Mouse (Mus musculus) forebrain, embryonic 16.5 days (tissue): ENCODE measurements around the gene Kl. TPM values are rescaled to one million over a fixed set of nuclear protein-coding genes. Genes with fewer than 3 reads are reported as not detected.

ENCODE experiments used
- ATAC-seq: fragments of 200-750 bp; cut with Nextera tagmentation; 2 replicates; pipeline ENCODE4 v1.8.0; 2017; ENCODE audit warnings: mild to moderate bottlenecking, moderate library complexity
- H3K27ac ChIP-seq: fragments of 300-500 bp; sonication (generic); 2 replicates; pipeline ENCODE4 v1.5.1; 2014; ENCODE audit warnings: low read length, control low read depth
- H3K27me3 ChIP-seq: fragments of 300-500 bp; sonication (generic); replicated peaks from 2 replicates; pipeline ENCODE4 v1.6.1; 2014; ENCODE audit warnings: low read length; ENCODE audit not compliant: control insufficient read depth, insufficient read depth
- H3K36me3 ChIP-seq: fragments of 300-500 bp; sonication (generic); 2 replicates; pipeline ENCODE4 v1.6.1; 2014; ENCODE audit not compliant: control insufficient read depth, insufficient read depth
- H3K4me1 ChIP-seq: fragments of 300-500 bp; sonication (generic); replicated peaks from 2 replicates; pipeline ENCODE4 v1.6.1; 2014; ENCODE audit warnings: low read length; ENCODE audit not compliant: control insufficient read depth, insufficient read depth
- H3K4me2 ChIP-seq: fragments of 300-500 bp; sonication (generic); 2 replicates; pipeline ENCODE4 v1.6.1; 2014; ENCODE audit warnings: mild to moderate bottlenecking, low read length, control low read depth
- H3K4me3 ChIP-seq: fragments of 300-500 bp; sonication (generic); replicated peaks from 2 replicates; pipeline ENCODE4 v1.5.1; 2014; ENCODE audit warnings: mild to moderate bottlenecking, low read length, control low read depth
- H3K9ac ChIP-seq: fragments of 300-500 bp; sonication (generic); replicated peaks from 2 replicates; pipeline ENCODE4 v1.6.1; 2014; ENCODE audit warnings: low read depth, low read length, control low read depth
- H3K9me3 ChIP-seq: fragments of 300-500 bp; sonication (generic); 2 replicates; pipeline ENCODE4 v1.6.1; 2016; ENCODE audit warnings: low read length; ENCODE audit not compliant: control insufficient read depth
- WGBS: fragments of 180-500 bp; shearing (Covaris S2); extraction: QIAGEN DNeasy Blood & Tissue Kit; methylation state at CpG from one replicate; pipeline ENCODE4 v1.1.7; 2014; 5-methylcytosine and 5-hydroxymethylcytosine counted together
- polyA plus RNA-seq: library from polyadenylated mRNA; unstranded; fragments of >200 nt; fragmentation: Nextera tagmentation; extraction: Ambion mirVana; gene quantifications from 2 replicates; pipeline ENCODE4 v1.2.1, GENCODE M21; 2015

The Kl gene
- polyA plus RNA-seq, 1 experiment from 2014 or later, result 0.28 TPM

GRCm38 (mm10) chr5:151028906-151029305 is 76.5 kb downstream of the Kl start:
- Histone ChIP-seq H3K36me3 (no peaks in the 10 kb centered on the region), H3K9ac (no peak overlapping the region), H3K27me3 (no peaks in the 10 kb centered on the region), H3K4me2 (no peak overlapping the region), H3K9me3 (no peaks in the 10 kb centered on the region), H3K4me3 (no peak overlapping the region), H3K4me1 (peaks cover 17% of the 10 kb centered on the region), H3K27ac (no peak overlapping the region)
- no peak for ATAC-seq
- WGBS, result 41% methylated on average over 6 of the region's 6 CpGs

GRCm38 (mm10) chr5:151034715-151035512 is 82.5 kb downstream of the Kl start:
- ATAC-seq, result no peak
- H3K27ac ChIP-seq, result no peak overlapping the region
- no peaks in the 10 kb centered on the region for H3K27me3 ChIP-seq
- H3K4me1 ChIP-seq, result no peaks in the 10 kb centered on the region
- H3K9ac ChIP-seq, result no peak overlapping the region
- no peak overlapping the region for H3K4me2 ChIP-seq
- H3K9me3 ChIP-seq, result no peaks in the 10 kb centered on the region
- H3K4me3 ChIP-seq, result no peak overlapping the region
- 60% methylated on average over 9 of the region's 9 CpGs for WGBS
- no peaks in the 10 kb centered on the region for H3K36me3 ChIP-seq

GRCm38 (mm10) chr5:151037871-151038270 is 85.5 kb downstream of the Kl start:
- no peak overlapping the region for H3K4me3 ChIP-seq

GRCm38 (mm10) chr5:151042911-151043310 is 90.5 kb downstream of the Kl start:
- H3K27me3 ChIP-seq, result no peaks in the 10 kb centered on the region
- 95% methylated on average over 5 of the region's 5 CpGs for WGBS
- H3K9ac ChIP-seq, result no peak overlapping the region
- no peak overlapping the region for H3K4me2 ChIP-seq
- no peaks in the 10 kb centered on the region for H3K36me3 ChIP-seq
- no peaks in the 10 kb centered on the region for H3K4me1 ChIP-seq
- H3K4me3 ChIP-seq, result no peak overlapping the region
- no peak for ATAC-seq
- no peak overlapping the region for H3K27ac ChIP-seq
- no peaks in the 10 kb centered on the region for H3K9me3 ChIP-seq

More at GRCm38 (mm10) chr5:151037871-151038270, 85.5 kb downstream of the Kl start:
- Histone ChIP-seq H3K9me3 (no peaks in the 10 kb centered on the region), H3K27me3 (no peaks in the 10 kb centered on the region), H3K9ac (no peak overlapping the region), H3K27ac (no peak overlapping the region), H3K36me3 (no peaks in the 10 kb centered on the region), H3K4me2 (no peak overlapping the region), H3K4me1 (no peaks in the 10 kb centered on the region)
- 45% methylated on average over 7 of the region's 7 CpGs for WGBS
- ATAC-seq, result 0 out of 2 replicates have a peak, but pooled peaks have one; percentile 31
